Mouse (Mus musculus): ENCODE measurements around the gene Sec31a.

DNA sequence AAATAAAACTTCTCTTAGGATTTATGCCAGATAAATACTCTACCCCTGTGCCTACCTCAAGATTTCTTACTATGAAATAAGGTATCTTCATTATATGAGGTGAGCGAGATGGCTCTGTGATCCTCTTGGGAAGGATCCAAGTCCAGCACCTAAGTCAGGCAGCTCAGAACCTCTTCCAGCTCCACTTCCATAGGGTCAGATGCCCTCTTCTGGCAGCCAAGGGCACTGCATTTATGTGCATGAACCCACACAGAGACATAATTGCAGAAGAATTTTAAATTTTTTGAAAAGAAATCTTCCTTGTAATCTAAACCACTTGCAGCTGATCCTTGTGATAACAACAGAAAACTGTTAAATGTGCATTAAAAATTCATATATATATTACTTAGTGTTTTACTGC, 70.9 kb downstream of the Sec31a start:
- TF ChIP-seq GATA1 (IDR thresholded peaks at IDR 0.05; ENCODE audit: borderline replicate concordance, low read length): no peak
- TF ChIP-seq FLI1 (IDR thresholded peaks at IDR 0.05; ENCODE audit: low read length): no peak
